In the genomic region with DNA sequence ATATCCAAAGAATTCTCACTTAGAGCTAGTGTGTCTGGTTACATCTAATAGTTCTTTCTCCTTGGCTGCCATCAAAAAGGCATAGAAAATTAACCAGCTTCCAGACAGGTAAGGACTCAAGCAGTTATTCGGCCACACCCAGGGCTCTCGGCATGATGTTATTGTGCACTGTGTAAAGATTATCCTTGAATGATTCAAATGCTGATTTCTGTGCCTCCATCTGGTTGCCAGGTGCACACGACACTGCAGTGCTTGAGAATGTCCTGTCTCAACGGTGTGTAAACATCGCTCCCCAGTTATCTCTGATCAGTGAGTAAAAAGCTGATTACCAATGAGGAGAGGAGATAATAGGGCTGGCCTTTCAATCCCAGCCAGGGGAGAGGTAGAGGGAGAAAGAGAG, we compare ENCODE assay signal across 21 mouse cellular contexts. TPM values are rescaled to one million over a fixed set of nuclear protein-coding genes. Genes with fewer than 3 reads are reported as not detected.
A peak's percentile ranks its signal among the peaks of the same experiment; 100 is the strongest.
DNase-seq lines count a peak whose midpoint lies in the region; ATAC-seq and TF ChIP-seq lines count a peak whose summit lies in the region.
"Had no signal": no experiment of that assay in that cellular context is flagged by ENCODE, and none has a peak within 500 bp of the region (broad histone marks: within the 10 kb centered on the region; RNA-seq: fewer than 3 reads in every experiment).

No protein-coding gene starts in this region.

- H3K79me2 ChIP-seq in MEL (ENCODE audit: control insufficient read depth, insufficient read depth, low read length, poor library complexity) = no peaks in the 10 kb centered on the region

- H3K9ac ChIP-seq in intestine, embryonic 14.5 days (ENCODE audit: low read length) = no peak overlapping the region
- H3K9ac ChIP-seq in intestine, postnatal 0 days (ENCODE audit: low read depth, low read length) = no peak overlapping the region
- H3K9ac ChIP-seq in MEL (ENCODE audit: control insufficient read depth, low read depth, low read length, poor library complexity, severe bottlenecking) = no peak overlapping the region
- no peak overlapping the region for H3K9ac ChIP-seq in intestine, embryonic 16.5 days (ENCODE audit: low read depth, low read length)
- no peak overlapping the region; the same call in 1 of the 2 replicates for H3K9ac ChIP-seq in liver, postnatal 0 days (replicated peaks)
- H3K9ac ChIP-seq: hindbrain, embryonic 13.5 days had no signal

- H3K9me3 ChIP-seq in intestine, embryonic 14.5 days (ENCODE audit: control insufficient read depth, low read length) = no peaks in the 10 kb centered on the region
- no peaks in the 10 kb centered on the region for H3K9me3 ChIP-seq in intestine, postnatal 0 days (ENCODE audit: control insufficient read depth)
- H3K9me3 ChIP-seq in MEL (replicated peaks; ENCODE audit: insufficient read depth, low read length) = no peaks in the 10 kb centered on the region
- no peaks in the 10 kb centered on the region for H3K9me3 ChIP-seq in intestine, embryonic 16.5 days (ENCODE audit: control insufficient read depth, low read length)
- H3K9me3 ChIP-seq in liver, postnatal 0 days (ENCODE audit: low read length) = no peaks in the 10 kb centered on the region
- H3K9me3 ChIP-seq: embryonic facial prominence, embryonic 10.5 days; forebrain, embryonic 10.5 days; G1E; hindbrain, embryonic 13.5 days had no signal

- no peaks in the 10 kb centered on the region for H3K4me1 ChIP-seq in intestine, embryonic 14.5 days (replicated peaks; ENCODE audit: control insufficient read depth, insufficient read depth, low read length)
- no peaks in the 10 kb centered on the region for H3K4me1 ChIP-seq in intestine, postnatal 0 days (replicated peaks; ENCODE audit: control insufficient read depth, insufficient read depth, low read length)
- H3K4me1 ChIP-seq in MEL (ENCODE audit: control insufficient read depth in 1 of 2, insufficient read depth in 2 of 2, low read length in 2 of 2) = peaks cover 8 to 20% of the 10 kb centered on the region in 2 experiments
- no peaks in the 10 kb centered on the region for H3K4me1 ChIP-seq in intestine, embryonic 16.5 days (ENCODE audit: control insufficient read depth, insufficient read depth, low read length)
- H3K4me1 ChIP-seq in liver, postnatal 0 days (ENCODE audit: insufficient read depth) = peaks cover 5% of the 10 kb centered on the region; the same call in 1 of the 2 replicates
- H3K4me1 ChIP-seq: embryonic facial prominence, embryonic 10.5 days; forebrain, embryonic 10.5 days; hindbrain, embryonic 13.5 days had no signal

- TF ChIP-seq EP300 in MEL (IDR thresholded peaks at IDR 0.05; ENCODE audit: low read depth in 1 of 2, low read length in 2 of 2) = no peak
- no peak for TF ChIP-seq EP300 in liver, postnatal 0 days (IDR thresholded peaks at IDR 0.05; ENCODE audit: low read depth)

- no peak overlapping the region for H3K4me2 ChIP-seq in intestine, embryonic 14.5 days (ENCODE audit: low read length)
- H3K4me2 ChIP-seq in intestine, postnatal 0 days (replicated peaks; ENCODE audit: low read depth) = no peak overlapping the region
- no peak overlapping the region for H3K4me2 ChIP-seq in intestine, embryonic 16.5 days (ENCODE audit: low read depth, low read length)
- H3K4me2 ChIP-seq in liver, postnatal 0 days (ENCODE audit: low read depth, low read length) = no peak overlapping the region
- H3K4me2 ChIP-seq: hindbrain, embryonic 13.5 days had no signal

- H3K4me3 ChIP-seq in intestine, embryonic 14.5 days (ENCODE audit: low read depth, low read length) = no peak overlapping the region
- no peak overlapping the region for H3K4me3 ChIP-seq in intestine, postnatal 0 days (ENCODE audit: low read depth, low read length)
- H3K4me3 ChIP-seq in MEL (ENCODE audit: control insufficient read depth in 1 of 2, insufficient read depth in 1 of 2, low read depth in 2 of 2, low read length in 2 of 2) = no peak overlapping the region
- no peak overlapping the region for H3K4me3 ChIP-seq in intestine, embryonic 16.5 days (ENCODE audit: low read length)
- H3K4me3 ChIP-seq in liver, postnatal 0 days (ENCODE audit: low read depth, low read length) = no peak overlapping the region
- H3K4me3 ChIP-seq: embryonic facial prominence, embryonic 10.5 days; forebrain, embryonic 10.5 days; hindbrain, embryonic 13.5 days had no signal

- TF ChIP-seq POLR2A in MEL (IDR thresholded peaks at IDR 0.05; ENCODE audit: control insufficient read depth in 1 of 2, insufficient read depth in 1 of 2, low read depth in 1 of 2, low read length in 2 of 2, poor library complexity in 1 of 2) = no peak

- 25% methylated on average over 5 of the region's 5 CpGs for WGBS in intestine, embryonic 14.5 days
- WGBS in intestine, postnatal 0 days = 14% methylated on average over 5 of the region's 5 CpGs
- 26% methylated on average over 5 of the region's 5 CpGs for WGBS in intestine, embryonic 16.5 days
- WGBS in liver, postnatal 0 days (ENCODE audit: insufficient replicate concordance) = 25% methylated on average over 5 of the region's 5 CpGs

- H3K27me3 ChIP-seq in intestine, embryonic 14.5 days (replicated peaks; ENCODE audit: control insufficient read depth, insufficient read depth, low read length) = no peaks in the 10 kb centered on the region
- no peaks in the 10 kb centered on the region for H3K27me3 ChIP-seq in intestine, postnatal 0 days (replicated peaks; ENCODE audit: control insufficient read depth, insufficient read depth, low read length)
- no peaks in the 10 kb centered on the region for H3K27me3 ChIP-seq in MEL (ENCODE audit: control insufficient read depth in 1 of 2, insufficient read depth in 2 of 2, low read length in 2 of 2)
- no peaks in the 10 kb centered on the region for H3K27me3 ChIP-seq in intestine, embryonic 16.5 days (replicated peaks; ENCODE audit: control insufficient read depth, insufficient read depth, low read length)
- H3K27me3 ChIP-seq in liver, postnatal 0 days (ENCODE audit: insufficient read depth, low read length) = no peaks in the 10 kb centered on the region

- ATAC-seq in intestine, embryonic 14.5 days (replicated peaks; ENCODE audit: low FRiP score, low TSS enrichment, low read depth) = 0 out of 2 replicates have a peak, but pooled peaks have one; percentile 64
- ATAC-seq in intestine, postnatal 0 days = no peak
- ATAC-seq in intestine, embryonic 16.5 days = peak; percentile 53; the same call in 1 of the 2 replicates
- ATAC-seq in liver, postnatal 0 days = no peak
- ATAC-seq: forebrain, embryonic 14.5 days; hindbrain, postnatal 0 days had no signal

- H3K36me3 ChIP-seq in intestine, embryonic 14.5 days (ENCODE audit: control insufficient read depth, insufficient read depth, low read length) = no peaks in the 10 kb centered on the region
- no peaks in the 10 kb centered on the region for H3K36me3 ChIP-seq in intestine, postnatal 0 days (ENCODE audit: control insufficient read depth, insufficient read depth)
- H3K36me3 ChIP-seq in MEL (ENCODE audit: control insufficient read depth in 1 of 2, insufficient read depth in 2 of 2, low read length in 2 of 2) = peaks cover 0 to 18% of the 10 kb centered on the region in 2 experiments; a peak in 2 of 4 replicates
- H3K36me3 ChIP-seq in intestine, embryonic 16.5 days (ENCODE audit: control insufficient read depth, insufficient read depth, low read length) = no peaks in the 10 kb centered on the region
- no peaks in the 10 kb centered on the region for H3K36me3 ChIP-seq in liver, postnatal 0 days (replicated peaks; ENCODE audit: insufficient read depth, low read length)
- H3K36me3 ChIP-seq: embryonic facial prominence, embryonic 10.5 days; forebrain, embryonic 10.5 days; G1E; hindbrain, embryonic 13.5 days had no signal

- no peak overlapping the region for H3K27ac ChIP-seq in intestine, embryonic 14.5 days (ENCODE audit: low read depth)
- H3K27ac ChIP-seq in intestine, postnatal 0 days (ENCODE audit: low read depth, low read length) = no peak overlapping the region
- no peak overlapping the region for H3K27ac ChIP-seq in MEL (ENCODE audit: control insufficient read depth, low read depth, low read length)
- H3K27ac ChIP-seq in intestine, embryonic 16.5 days (ENCODE audit: low read length) = no peak overlapping the region
- no peak overlapping the region for H3K27ac ChIP-seq in liver, postnatal 0 days (ENCODE audit: low read depth)
- H3K27ac ChIP-seq: embryonic facial prominence, embryonic 10.5 days; forebrain, embryonic 10.5 days; hindbrain, embryonic 13.5 days; hindbrain, postnatal 0 days had no signal

- DNase-seq in intestine, embryonic 14.5 days (ENCODE audit: low spot score) = no peak
- no peak for DNase-seq in MEL (ENCODE audit: low read depth, low spot score)
- DNase-seq in yolk sac, embryonic 10.5 days (ENCODE audit: low spot score) = peak; percentile 28
- no peak for DNase-seq in right cerebral cortex, postnatal 36 days (ENCODE audit: low spot score in 2 of 2)
- DNase-seq in spleen, adult 12 weeks (ENCODE audit: low spot score) = no peak
- DNase-seq in liver, postnatal 0 days = no peak
- DNase-seq: adrenal gland, adult 8-10 months; adrenal gland, postnatal 36 days; cerebellum, adult 2 months; cerebellum, postnatal 10 days; gastrocnemius, postnatal 36 days; heart, adult 11 months; heart, postnatal 10 days had no signal

- TF ChIP-seq CTCF in intestine, postnatal 0 days (IDR thresholded peaks at IDR 0.05; ENCODE audit: low read depth) = no peak
- TF ChIP-seq CTCF in MEL (IDR thresholded peaks at IDR 0.05 in 2 of 3, conservative IDR thresholded peaks at IDR 0.05 in 1 of 3; ENCODE audit: control insufficient read depth in 1 of 3, insufficient read depth in 1 of 3, low read depth in 2 of 3, low read length in 3 of 3, poor library complexity in 1 of 3, severe bottlenecking in 1 of 3) = no peak
- TF ChIP-seq CTCF in liver, postnatal 0 days (IDR thresholded peaks at IDR 0.05; ENCODE audit: low read depth) = no peak

- no peak for TF ChIP-seq RAD21 in MEL (IDR thresholded peaks at IDR 0.05; ENCODE audit: low read depth, low read length)

RNA-seq across cellular contexts. Expression of a gene that starts 5.7 kb away (rescaled TPM):
- 141 and 155 TPM in 2 replicates for polyA plus RNA-seq in intestine, embryonic 14.5 days (2014; fragmentation: Nextera tagmentation; extraction: Ambion mirVana)
- polyA plus RNA-seq in intestine, postnatal 0 days (2015; fragmentation: Nextera tagmentation; extraction: Ambion mirVana) = 117 and 124 TPM in 2 replicates
- total RNA-seq in MEL (2012; rRNA removed) = 167 and 181 TPM in 2 replicates
- polyA plus RNA-seq in MEL (2012; ENCODE audit: insufficient read depth in 1 of 2, insufficient read length in 2 of 2, low read depth in 1 of 2, low replicate concordance in 2 of 2, missing spikeins in 1 of 2) = 100 to 1,000 TPM in 1 of 2 experiments, not detected in 1; 122 TPM
- polyA plus RNA-seq in intestine, embryonic 16.5 days (2015; fragmentation: Nextera tagmentation; extraction: Ambion mirVana) = 136 and 145 TPM in 2 replicates
- 65.1 and 72.3 TPM in 2 replicates for polyA plus RNA-seq in liver, postnatal 0 days (2015; fragmentation: Nextera tagmentation; extraction: Ambion mirVana)

RNA-seq across cellular contexts. Expression of a gene that starts 8.3 kb away (rescaled TPM):
- polyA plus RNA-seq in intestine, embryonic 14.5 days (2014; fragmentation: Nextera tagmentation; extraction: Ambion mirVana) = 112 and 118 TPM in 2 replicates
- 59.5 and 60.2 TPM in 2 replicates for polyA plus RNA-seq in intestine, postnatal 0 days (2015; fragmentation: Nextera tagmentation; extraction: Ambion mirVana)
- 129 and 139 TPM in 2 replicates for total RNA-seq in MEL (2012; rRNA removed)
- polyA plus RNA-seq in MEL (2012; ENCODE audit: insufficient read depth in 1 of 2, insufficient read length in 2 of 2, low read depth in 1 of 2, low replicate concordance in 2 of 2, missing spikeins in 1 of 2) = 100 to 1,000 TPM; 369 to 446 TPM
- polyA plus RNA-seq in intestine, embryonic 16.5 days (2015; fragmentation: Nextera tagmentation; extraction: Ambion mirVana) = 119 and 125 TPM in 2 replicates
- 78.4 and 78.8 TPM in 2 replicates for polyA plus RNA-seq in liver, postnatal 0 days (2015; fragmentation: Nextera tagmentation; extraction: Ambion mirVana)

RNA-seq across cellular contexts. Expression of a gene that starts 17.1 kb away (rescaled TPM):
- 1.4 and 1.8 TPM in 2 replicates for polyA plus RNA-seq in intestine, embryonic 14.5 days (2014; fragmentation: Nextera tagmentation; extraction: Ambion mirVana)
- 0.34 and 0.41 TPM in 2 replicates for polyA plus RNA-seq in intestine, postnatal 0 days (2015; fragmentation: Nextera tagmentation; extraction: Ambion mirVana)
- 9.1 and 12.1 TPM in 2 replicates for total RNA-seq in MEL (2012; rRNA removed)
- polyA plus RNA-seq in MEL (2012; ENCODE audit: insufficient read depth in 1 of 2, insufficient read length in 2 of 2, low read depth in 1 of 2, low replicate concordance in 2 of 2, missing spikeins in 1 of 2) = 10 to 100 TPM in 1 of 2 experiments, not detected in 1; 21.1 TPM
- 0.86 and 0.88 TPM in 2 replicates for polyA plus RNA-seq in intestine, embryonic 16.5 days (2015; fragmentation: Nextera tagmentation; extraction: Ambion mirVana)
- 0.44 and 0.60 TPM in 2 replicates for polyA plus RNA-seq in liver, postnatal 0 days (2015; fragmentation: Nextera tagmentation; extraction: Ambion mirVana)

RNA-seq across cellular contexts. Expression of a gene that starts 22.7 kb away (rescaled TPM):
- 1.9 and 2.3 TPM in 2 replicates for polyA plus RNA-seq in intestine, embryonic 14.5 days (2014; fragmentation: Nextera tagmentation; extraction: Ambion mirVana)
- 3.7 and 4.4 TPM in 2 replicates for polyA plus RNA-seq in intestine, postnatal 0 days (2015; fragmentation: Nextera tagmentation; extraction: Ambion mirVana)
- total RNA-seq in MEL (2012; rRNA removed) = 0.62 and 0.69 TPM in 2 replicates
- polyA plus RNA-seq in MEL (2012; ENCODE audit: insufficient read depth in 1 of 2, insufficient read length in 2 of 2, low read depth in 1 of 2, low replicate concordance in 2 of 2, missing spikeins in 1 of 2) = 1 to 10 TPM in 1 of 2 experiments, not detected in 1; 2.2 TPM
- polyA plus RNA-seq in intestine, embryonic 16.5 days (2015; fragmentation: Nextera tagmentation; extraction: Ambion mirVana) = 2.4 and 2.7 TPM in 2 replicates
- 0.05 and 0.06 TPM in 2 replicates for polyA plus RNA-seq in liver, postnatal 0 days (2015; fragmentation: Nextera tagmentation; extraction: Ambion mirVana)
- polyA plus RNA-seq: forebrain, embryonic 10.5 days; hindbrain, embryonic 13.5 days had no signal

RNA-seq across cellular contexts. Expression of a gene that starts 28.8 kb away (rescaled TPM):
- polyA plus RNA-seq in intestine, embryonic 14.5 days (2014; fragmentation: Nextera tagmentation; extraction: Ambion mirVana) = 260 and 265 TPM in 2 replicates
- polyA plus RNA-seq in intestine, postnatal 0 days (2015; fragmentation: Nextera tagmentation; extraction: Ambion mirVana) = 255 and 276 TPM in 2 replicates
- total RNA-seq in MEL (2012; rRNA removed) = 294 and 325 TPM in 2 replicates
- polyA plus RNA-seq in MEL (2012; ENCODE audit: insufficient read depth in 1 of 2, insufficient read length in 2 of 2, low read depth in 1 of 2, low replicate concordance in 2 of 2, missing spikeins in 1 of 2) = 100 to 1,000 TPM in 1 of 2 experiments, not detected in 1; 120 TPM
- polyA plus RNA-seq in intestine, embryonic 16.5 days (2015; fragmentation: Nextera tagmentation; extraction: Ambion mirVana) = 258 and 278 TPM in 2 replicates
- 79.9 and 86.6 TPM in 2 replicates for polyA plus RNA-seq in liver, postnatal 0 days (2015; fragmentation: Nextera tagmentation; extraction: Ambion mirVana)

Comparison
In these comparisons a context has a peak if more than half of its experiments do, and no peak if none do; other contexts are left out.
1. ATAC-seq: peak in intestine, embryonic 14.5 days (single experiment) and intestine, embryonic 16.5 days (single experiment); none in intestine, postnatal 0 days (single experiment) and liver, postnatal 0 days (single experiment).